Mouse (Mus musculus) heart, embryonic 12.5 days (tissue): ENCODE data around the gene Tnfsf12. TPM values are rescaled to one million over a fixed set of nuclear protein-coding genes. Genes with fewer than 3 reads are reported as not detected.

ENCODE experiments used
- ATAC-seq: fragments of 200-750 bp; cut with Nextera tagmentation; 2 replicates; pipeline ENCODE4 v1.8.0; 2017; ENCODE audit warnings: moderate TSS enrichment, moderate library complexity; ENCODE audit not compliant: insufficient number of reproducible peaks, low FRiP score
- H3K27ac ChIP-seq: fragments of 300-500 bp; sonication (generic); 2 replicates; pipeline ENCODE4 v1.5.1; 2016; ENCODE audit warnings: mild to moderate bottlenecking, moderate library complexity; ENCODE audit not compliant: poor library complexity, severe bottlenecking
- H3K27me3 ChIP-seq: fragments of 300-500 bp; sonication (generic); replicated peaks from 2 replicates; pipeline ENCODE4 v1.6.1; 2016; ENCODE audit warnings: mild to moderate bottlenecking, moderate library complexity
- H3K36me3 ChIP-seq: fragments of 300-500 bp; sonication (generic); 2 replicates; pipeline ENCODE4 v1.6.1; 2016; ENCODE audit warnings: mild to moderate bottlenecking, moderate library complexity
- H3K4me1 ChIP-seq: fragments of 300-500 bp; sonication (generic); replicated peaks from 2 replicates; pipeline ENCODE4 v1.6.1; 2016; ENCODE audit warnings: mild to moderate bottlenecking
- H3K4me2 ChIP-seq: fragments of 300-500 bp; sonication (generic); 2 replicates; pipeline ENCODE4 v1.6.1; 2016; ENCODE audit warnings: mild to moderate bottlenecking, moderate library complexity
- H3K4me3 ChIP-seq: fragments of 300-500 bp; sonication (generic); 2 replicates; pipeline ENCODE4 v1.5.1; 2016; ENCODE audit warnings: mild to moderate bottlenecking
- H3K9ac ChIP-seq: fragments of 300-500 bp; sonication (generic); 2 replicates; pipeline ENCODE4 v1.6.1; 2016; ENCODE audit warnings: mild to moderate bottlenecking, moderate library complexity
- H3K9me3 ChIP-seq: fragments of 300-500 bp; sonication (generic); replicated peaks from 2 replicates; pipeline ENCODE4 v1.6.1; 2016; ENCODE audit warnings: mild to moderate bottlenecking, moderate library complexity
- WGBS: fragments of 180-500 bp; shearing (Covaris S2); methylation state at CpG from one replicate; pipeline ENCODE4 v1.1.7; 2016; 5-methylcytosine and 5-hydroxymethylcytosine counted together
- polyA plus RNA-seq: library from polyadenylated mRNA; unstranded; fragments of >200 nt; fragmentation: Nextera tagmentation; extraction: Ambion mirVana; gene quantifications from 2 replicates; pipeline ENCODE4 v1.2.1, GENCODE M21; 2016

The Tnfsf12 gene
- polyA plus RNA-seq, 1 experiment from 2014 or later: 5.6 TPM

- H3K4me3 ChIP-seq: no peak overlapping the region
- H3K36me3 ChIP-seq: no peaks in the 10 kb centered on the region
- no peaks in the 10 kb centered on the region for H3K27me3 ChIP-seq
- peaks cover 14% of the 10 kb centered on the region for H3K4me1 ChIP-seq
- H3K4me2 ChIP-seq: no peak overlapping the region
- no peak overlapping the region for H3K27ac ChIP-seq
- H3K9me3 ChIP-seq: no peaks in the 10 kb centered on the region; the same call in 1 of the 2 replicates
- ATAC-seq: no peak
- WGBS: 66% methylated on average over 18 of the region's 18 CpGs
- H3K9ac ChIP-seq: no peak overlapping the region
Observed at GRCm38 (mm10) chr11:69714636-69715329, 19.1 kb upstream of the Tnfsf12 start.

GRCm38 (mm10) chr11:69712954-69713672 is 17.5 kb upstream of the Tnfsf12 start:
- H3K4me2 ChIP-seq: no peak overlapping the region
- H3K9me3 ChIP-seq: no peaks in the 10 kb centered on the region; the same call in 1 of the 2 replicates
- 74% methylated on average over 20 of the region's 20 CpGs for WGBS

GRCm38 (mm10) chr11:69711082-69711481 is 15.4 kb upstream of the Tnfsf12 start:
- Histone ChIP-seq H3K9me3 (no peaks in the 10 kb centered on the region; the same call in 1 of the 2 replicates), H3K4me1 (peaks cover 12% of the 10 kb centered on the region), H3K9ac (no peak overlapping the region), H3K4me3 (no peak overlapping the region), H3K27ac (no peak overlapping the region), H3K36me3 (no peaks in the 10 kb centered on the region), H3K4me2 (no peak overlapping the region), H3K27me3 (no peaks in the 10 kb centered on the region)
- 75% methylated on average over 2 of the region's 2 CpGs for WGBS
- ATAC-seq: no peak

More at GRCm38 (mm10) chr11:69712954-69713672, 17.5 kb upstream of the Tnfsf12 start:
- H3K36me3 ChIP-seq: no peaks in the 10 kb centered on the region
- no peaks in the 10 kb centered on the region for H3K27me3 ChIP-seq
- no peak overlapping the region for H3K4me3 ChIP-seq
- no peak overlapping the region for H3K9ac ChIP-seq
- ATAC-seq: no peak
- H3K27ac ChIP-seq: no peak overlapping the region
- peaks cover 17% of the 10 kb centered on the region for H3K4me1 ChIP-seq

GRCm38 (mm10) chr11:69710470-69710869 is 14.8 kb upstream of the Tnfsf12 start:
- H3K9ac ChIP-seq: no peak overlapping the region
- WGBS: 69% methylated on average over 3 of the region's 3 CpGs
- H3K4me1 ChIP-seq: peaks cover 6% of the 10 kb centered on the region
- no peak overlapping the region for H3K27ac ChIP-seq
- no peaks in the 10 kb centered on the region for H3K36me3 ChIP-seq
- H3K27me3 ChIP-seq: no peaks in the 10 kb centered on the region
- H3K4me2 ChIP-seq: no peak overlapping the region
- no peaks in the 10 kb centered on the region; the same call in 1 of the 2 replicates for H3K9me3 ChIP-seq
- no peak for ATAC-seq
- H3K4me3 ChIP-seq: no peak overlapping the region

GRCm38 (mm10) chr11:69709554-69710446 is 14.2 kb upstream of the Tnfsf12 start:
- no peak overlapping the region for H3K9ac ChIP-seq
- no peak overlapping the region for H3K27ac ChIP-seq
- 41% methylated on average over 11 of the region's 11 CpGs for WGBS

GRCm38 (mm10) chr11:69708614-69709265 is 13.1 kb upstream of the Tnfsf12 start:
- no peak overlapping the region for H3K4me3 ChIP-seq
- no peak overlapping the region for H3K27ac ChIP-seq
- H3K4me1 ChIP-seq: 0 out of 2 replicates have a peak, but pooled peaks cover 3% of the 10 kb centered on the region
- H3K9ac ChIP-seq: no peak overlapping the region
- H3K4me2 ChIP-seq: no peak overlapping the region
- H3K27me3 ChIP-seq: no peaks in the 10 kb centered on the region
- H3K36me3 ChIP-seq: no peaks in the 10 kb centered on the region
- ATAC-seq: no peak
- no peaks in the 10 kb centered on the region for H3K9me3 ChIP-seq
- 81% methylated on average over 3 of the region's 3 CpGs for WGBS

More at GRCm38 (mm10) chr11:69709554-69710446, 14.2 kb upstream of the Tnfsf12 start:
- Histone ChIP-seq H3K9me3 (no peaks in the 10 kb centered on the region), H3K4me1 (0 out of 2 replicates have a peak, but pooled peaks cover 3% of the 10 kb centered on the region), H3K27me3 (no peaks in the 10 kb centered on the region), H3K36me3 (no peaks in the 10 kb centered on the region), H3K4me2 (no peak overlapping the region), H3K4me3 (no peak overlapping the region)
- no peak for ATAC-seq

DNA sequence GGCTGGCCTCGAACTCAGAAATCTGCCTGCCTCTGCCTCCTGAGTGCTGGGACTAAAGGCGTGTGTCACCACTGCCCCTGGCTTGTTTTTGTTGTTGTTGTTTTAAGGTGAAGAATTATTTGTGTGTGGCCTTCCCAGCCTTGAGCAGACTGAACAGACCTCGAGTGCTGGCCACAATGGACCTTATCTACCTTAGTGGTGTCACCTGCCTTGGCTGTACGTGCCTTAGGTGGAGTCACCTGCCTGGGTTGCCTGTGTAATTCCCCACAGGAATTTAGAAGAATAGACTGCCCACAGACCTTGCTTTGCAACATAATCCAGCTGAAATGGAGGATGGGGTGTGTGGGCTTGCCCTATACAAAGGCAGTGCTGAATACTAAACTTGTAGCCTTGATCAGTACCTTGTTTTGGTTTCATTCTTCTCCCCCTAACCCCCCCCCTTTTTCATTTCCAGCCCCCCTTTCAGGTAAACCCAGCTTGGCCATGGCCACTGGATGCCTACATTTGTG is 12.3 kb upstream of the Tnfsf12 start:
- WGBS: 86% methylated on average over 4 of the region's 4 CpGs
- Histone ChIP-seq H3K4me3 (no peak overlapping the region), H3K27me3 (no peaks in the 10 kb centered on the region), H3K9ac (no peak overlapping the region), H3K27ac (no peak overlapping the region), H3K4me2 (no peak overlapping the region), H3K36me3 (no peaks in the 10 kb centered on the region), H3K9me3 (no peaks in the 10 kb centered on the region), H3K4me1 (0 out of 2 replicates have a peak, but pooled peaks cover 3% of the 10 kb centered on the region)
- no peak for ATAC-seq

- H3K9me3 ChIP-seq: no peaks in the 10 kb centered on the region
- WGBS: 87% methylated on average over 4 of the region's 4 CpGs
- no peak overlapping the region for H3K27ac ChIP-seq
- H3K9ac ChIP-seq: no peak overlapping the region
- no peaks in the 10 kb centered on the region for H3K27me3 ChIP-seq
- no peak for ATAC-seq
- 0 out of 2 replicates have a peak, but pooled peaks cover 3% of the 10 kb centered on the region for H3K4me1 ChIP-seq
- H3K4me3 ChIP-seq: no peak overlapping the region
- no peaks in the 10 kb centered on the region for H3K36me3 ChIP-seq
- no peak overlapping the region for H3K4me2 ChIP-seq
Observed at GRCm38 (mm10) chr11:69707480-69707847, 11.8 kb upstream of the Tnfsf12 start.

- H3K9ac ChIP-seq: no peak overlapping the region
- no peak overlapping the region for H3K4me3 ChIP-seq
- 50% methylated on average over 6 of the region's 6 CpGs for WGBS
- no peak for ATAC-seq
- no peak overlapping the region for H3K4me2 ChIP-seq
- no peaks in the 10 kb centered on the region for H3K27me3 ChIP-seq
- H3K27ac ChIP-seq: no peak overlapping the region
- H3K36me3 ChIP-seq: no peaks in the 10 kb centered on the region
- no peaks in the 10 kb centered on the region for H3K9me3 ChIP-seq
- H3K4me1 ChIP-seq: 0 out of 2 replicates have a peak, but pooled peaks cover 3% of the 10 kb centered on the region
Observed at GRCm38 (mm10) chr11:69706775-69707479, 11.3 kb upstream of the Tnfsf12 start.

GRCm38 (mm10) chr11:69704613-69705010 is 9.0 kb upstream of the Tnfsf12 start:
- ATAC-seq: no peak
- H3K9me3 ChIP-seq: no peaks in the 10 kb centered on the region

More at GRCm38 (mm10) chr11:69704613-69705010, 9.0 kb upstream of the Tnfsf12 start:
- WGBS: 51% methylated on average over 2 of the region's 2 CpGs
- peaks cover 12% of the 10 kb centered on the region for H3K4me1 ChIP-seq
- no peak overlapping the region for H3K27ac ChIP-seq
- no peaks in the 10 kb centered on the region for H3K27me3 ChIP-seq
- H3K4me3 ChIP-seq: no peak overlapping the region
- H3K9ac ChIP-seq: no peak overlapping the region
- no peaks in the 10 kb centered on the region for H3K36me3 ChIP-seq
- H3K4me2 ChIP-seq: no peak overlapping the region
